Mouse (Mus musculus): ENCODE results near the gene Vps26c.
"Not testable (repeated sequence)": the region's sequence is repeated elsewhere in the genome, so short reads cannot be mapped to it uniquely, and the experiment has no call there.

The Vps26c gene

GRCm38 (mm10) chr16:94487341-94487740 lies 39.3 kb downstream of the Vps26c start:
- no peak for DNase-seq

GRCm38 (mm10) chr16:94484752-94485535 lies 41.7 kb downstream of the Vps26c start:
- no peak for DNase-seq

GRCm38 (mm10) chr16:94473086-94473822 lies 53.4 kb downstream of the Vps26c start:
- no peak for DNase-seq

- peak; percentile 59 for DNase-seq
These were observed 54.1 kb downstream of the Vps26c start for GRCm38 (mm10) chr16:94472515-94472951.

GRCm38 (mm10) chr16:94468391-94468790 lies 58.2 kb downstream of the Vps26c start:
- DNase-seq, result no peak

GRCm38 (mm10) chr16:94467337-94468055 lies 59.1 kb downstream of the Vps26c start:
- DNase-seq, result no peak

- DNase-seq, result not testable (repeated sequence)
These were observed 60.3 kb downstream of the Vps26c start for GRCm38 (mm10) chr16:94466317-94466716.

- DNase-seq, result no peak
These were observed 60.7 kb downstream of the Vps26c start for GRCm38 (mm10) chr16:94465900-94466299.

- no peak for DNase-seq
These were observed 62.6 kb downstream of the Vps26c start for GRCm38 (mm10) chr16:94464067-94464466.

- DNase-seq, result no peak
These were observed 72.5 kb downstream of the Vps26c start for GRCm38 (mm10) chr16:94454146-94454545.

- no peak for DNase-seq
These were observed 73.9 kb downstream of the Vps26c start for GRCm38 (mm10) chr16:94452768-94453167.

GRCm38 (mm10) chr16:94451545-94452488 lies 74.8 kb downstream of the Vps26c start:
- no peak for DNase-seq

- DNase-seq, result peak; percentile 73
These were observed 77.0 kb downstream of the Vps26c start for GRCm38 (mm10) chr16:94449632-94450031.

- DNase-seq, result no peak
These were observed 77.5 kb downstream of the Vps26c start for GRCm38 (mm10) chr16:94449151-94449550.

Measured in lung, postnatal 36 days (tissue).